Mouse (Mus musculus): ENCODE measurements around the gene Slc26a11. TPM values are rescaled to one million over a fixed set of nuclear protein-coding genes. Genes with fewer than 3 reads are reported as not detected.
A peak's percentile ranks its signal among the peaks of the same experiment; 100 is the strongest.

Slc26a11 gene
- polyA plus RNA-seq, 1 experiment from 2014 or later: 2.3 TPM

GRCm38 (mm10) chr11:119402501-119403160 is 47.3 kb downstream of the Slc26a11 start:
- 60% methylated on average over 11 of the region's 11 CpGs for WGBS (ENCODE audit: insufficient replicate concordance)
- Histone ChIP-seq H3K27ac (ENCODE audit: low read length) (no peak overlapping the region), H3K4me3 (ENCODE audit: low read depth, low read length) (no peak overlapping the region), H3K4me1 (ENCODE audit: control insufficient read depth, low read depth, low read length) (no peaks in the 10 kb centered on the region), H3K4me2 (ENCODE audit: low read depth, low read length) (no peak overlapping the region), H3K36me3 (ENCODE audit: control insufficient read depth, insufficient read depth) (no peaks in the 10 kb centered on the region), H3K27me3 (ENCODE audit: control insufficient read depth, insufficient read depth, low read depth, low read length) (no peaks in the 10 kb centered on the region), H3K9me3 (replicated peaks; ENCODE audit: control insufficient read depth, low read length) (peaks cover 2% of the 10 kb centered on the region), H3K9ac (ENCODE audit: low read depth, low read length) (no peak overlapping the region)
- no peak for ATAC-seq (ENCODE audit: low read depth)

DNA sequence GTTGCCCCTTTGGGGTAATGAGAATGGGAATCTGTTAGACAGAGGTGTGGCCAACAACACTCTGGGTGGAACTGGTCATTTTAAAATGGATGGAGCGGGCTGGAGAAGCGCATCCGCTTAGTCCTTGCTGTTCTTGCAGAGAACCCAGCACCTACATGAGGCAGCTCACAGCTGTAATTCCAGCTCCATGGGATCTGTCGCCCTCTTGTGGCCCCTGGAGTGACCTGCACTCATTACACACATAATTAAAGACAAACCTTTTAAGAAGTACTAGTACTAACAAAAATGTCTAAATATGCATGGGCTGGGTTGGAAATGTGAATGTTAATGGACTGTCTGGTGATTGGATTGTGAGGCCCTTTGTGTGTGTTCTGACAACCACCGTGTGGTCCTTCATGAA is 49.3 kb downstream of the Slc26a11 start:
- Histone ChIP-seq H3K36me3 (ENCODE audit: control insufficient read depth, insufficient read depth) (no peaks in the 10 kb centered on the region; the same call in 1 of the 2 replicates), H3K9ac (ENCODE audit: low read depth, low read length) (no peak overlapping the region), H3K27ac (ENCODE audit: low read length) (no peak overlapping the region), H3K27me3 (ENCODE audit: control insufficient read depth, insufficient read depth, low read depth, low read length) (no peaks in the 10 kb centered on the region), H3K4me2 (ENCODE audit: low read depth, low read length) (no peak overlapping the region), H3K9me3 (replicated peaks; ENCODE audit: control insufficient read depth, low read length) (peaks cover 2% of the 10 kb centered on the region), H3K4me3 (ENCODE audit: low read depth, low read length) (no peak overlapping the region), H3K4me1 (ENCODE audit: control insufficient read depth, low read depth, low read length) (no peaks in the 10 kb centered on the region)
- ATAC-seq (ENCODE audit: low read depth): 0 out of 2 replicates have a peak, but pooled peaks have one; percentile 16
- 61% methylated on average over 5 of the region's 5 CpGs for WGBS (ENCODE audit: insufficient replicate concordance)

DNA sequence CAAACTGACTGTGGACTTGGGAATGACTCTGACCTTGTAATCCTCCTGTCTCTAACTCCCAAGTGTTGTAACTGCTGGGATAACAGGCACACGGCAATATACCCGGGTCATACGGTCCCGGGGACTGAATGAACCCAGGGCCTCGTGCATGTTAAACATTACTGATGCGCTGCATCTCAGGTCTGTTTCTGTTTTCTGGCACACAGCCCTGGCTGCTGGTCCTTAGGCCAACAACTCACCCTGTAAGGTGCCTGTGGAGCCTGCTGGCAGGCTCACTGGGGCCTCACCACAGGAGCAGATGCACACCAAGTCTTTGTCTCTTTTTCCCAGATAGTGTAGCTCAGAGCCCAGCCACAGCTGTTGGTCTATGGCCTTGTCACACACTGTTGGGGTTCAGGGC is 52.0 kb downstream of the Slc26a11 start:
- Histone ChIP-seq H3K4me3 (ENCODE audit: low read depth, low read length) (no peak overlapping the region), H3K4me2 (ENCODE audit: low read depth, low read length) (no peak overlapping the region), H3K27me3 (ENCODE audit: control insufficient read depth, insufficient read depth, low read depth, low read length) (no peaks in the 10 kb centered on the region), H3K4me1 (ENCODE audit: control insufficient read depth, low read depth, low read length) (no peaks in the 10 kb centered on the region), H3K27ac (ENCODE audit: low read length) (no peak overlapping the region), H3K9me3 (replicated peaks; ENCODE audit: control insufficient read depth, low read length) (peaks cover 2% of the 10 kb centered on the region), H3K9ac (ENCODE audit: low read depth, low read length) (no peak overlapping the region), H3K36me3 (ENCODE audit: control insufficient read depth, insufficient read depth) (no peaks in the 10 kb centered on the region; the same call in 1 of the 2 replicates)
- 78% methylated on average over 6 of the region's 6 CpGs for WGBS (ENCODE audit: insufficient replicate concordance)
- ATAC-seq (ENCODE audit: low read depth): no peak

DNA sequence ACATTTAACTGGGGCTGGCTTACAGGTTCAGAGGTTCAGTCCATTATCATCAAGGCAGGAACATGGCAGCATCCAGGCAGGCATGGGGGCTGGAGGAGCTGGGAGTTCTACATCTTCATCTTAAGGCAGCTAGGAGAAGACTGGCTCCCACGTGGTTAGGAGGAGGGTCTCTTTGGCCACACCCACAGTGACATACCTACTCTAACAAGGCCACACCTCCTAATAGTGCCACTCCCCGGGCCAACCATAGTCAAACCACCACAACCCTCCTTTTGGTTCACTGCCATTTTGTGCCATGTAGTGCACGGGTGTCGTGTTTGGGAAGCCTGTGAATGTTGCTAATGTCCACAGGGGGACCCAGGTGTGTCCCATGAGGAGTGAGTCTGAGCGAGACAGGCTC is 52.6 kb downstream of the Slc26a11 start:
- peaks cover 2% of the 10 kb centered on the region for H3K9me3 ChIP-seq (replicated peaks; ENCODE audit: control insufficient read depth, low read length)
- no peak overlapping the region for H3K27ac ChIP-seq (ENCODE audit: low read length)
- H3K4me3 ChIP-seq (ENCODE audit: low read depth, low read length): no peak overlapping the region
- no peak overlapping the region for H3K4me2 ChIP-seq (ENCODE audit: low read depth, low read length)
- H3K9ac ChIP-seq (ENCODE audit: low read depth, low read length): no peak overlapping the region
- H3K27me3 ChIP-seq (ENCODE audit: control insufficient read depth, insufficient read depth, low read depth, low read length): no peaks in the 10 kb centered on the region
- no peak for ATAC-seq (ENCODE audit: low read depth)
- H3K36me3 ChIP-seq (ENCODE audit: control insufficient read depth, insufficient read depth): no peaks in the 10 kb centered on the region; the same call in 1 of the 2 replicates
- 48% methylated on average over 5 of the region's 5 CpGs for WGBS (ENCODE audit: insufficient replicate concordance)
- H3K4me1 ChIP-seq (ENCODE audit: control insufficient read depth, low read depth, low read length): no peaks in the 10 kb centered on the region

- Histone ChIP-seq H3K4me3 (ENCODE audit: low read depth, low read length) (no peak overlapping the region), H3K4me1 (ENCODE audit: control insufficient read depth, low read depth, low read length) (peaks cover 4% of the 10 kb centered on the region), H3K9ac (ENCODE audit: low read depth, low read length) (no peak overlapping the region), H3K4me2 (ENCODE audit: low read depth, low read length) (no peak overlapping the region), H3K9me3 (replicated peaks; ENCODE audit: control insufficient read depth, low read length) (no peaks in the 10 kb centered on the region), H3K36me3 (ENCODE audit: control insufficient read depth, insufficient read depth) (peaks cover 2% of the 10 kb centered on the region), H3K27ac (ENCODE audit: low read length) (no peak overlapping the region), H3K27me3 (ENCODE audit: control insufficient read depth, insufficient read depth, low read depth, low read length) (no peaks in the 10 kb centered on the region)
- no peak for ATAC-seq (ENCODE audit: low read depth)
- 32% methylated on average over 16 of the region's 16 CpGs for WGBS (ENCODE audit: insufficient replicate concordance)
Observed at GRCm38 (mm10) chr11:119419327-119420118, 64.2 kb downstream of the Slc26a11 start.

DNA sequence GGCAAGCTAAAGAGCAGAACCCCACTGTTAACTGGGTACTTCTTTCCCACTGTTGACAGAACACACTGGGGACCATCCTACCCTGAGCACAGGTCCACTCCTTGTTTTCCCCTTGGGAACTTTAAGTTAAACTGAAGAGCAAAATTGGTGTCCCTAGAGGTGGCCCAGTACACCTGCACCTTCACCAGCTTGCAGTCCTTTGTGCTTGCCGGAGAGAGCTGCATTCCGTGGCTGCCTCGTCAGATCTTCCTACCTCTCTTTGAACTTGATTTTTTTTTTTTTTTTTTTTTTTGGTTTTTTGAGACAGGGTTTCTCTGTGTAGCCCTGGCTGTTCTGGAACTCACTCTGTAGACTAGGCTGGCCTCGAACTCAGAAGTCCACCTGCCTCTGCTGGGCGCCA is 65.1 kb downstream of the Slc26a11 start:
- Histone ChIP-seq H3K4me2 (ENCODE audit: low read depth, low read length) (no peak overlapping the region), H3K36me3 (ENCODE audit: control insufficient read depth, insufficient read depth) (peaks cover 2% of the 10 kb centered on the region), H3K27me3 (ENCODE audit: control insufficient read depth, insufficient read depth, low read depth, low read length) (no peaks in the 10 kb centered on the region), H3K4me3 (ENCODE audit: low read depth, low read length) (no peak overlapping the region), H3K4me1 (ENCODE audit: control insufficient read depth, low read depth, low read length) (peaks cover 4% of the 10 kb centered on the region), H3K9ac (ENCODE audit: low read depth, low read length) (no peak overlapping the region), H3K9me3 (replicated peaks; ENCODE audit: control insufficient read depth, low read length) (no peaks in the 10 kb centered on the region), H3K27ac (ENCODE audit: low read length) (no peak overlapping the region)
- 74% methylated on average over 5 of the region's 5 CpGs for WGBS (ENCODE audit: insufficient replicate concordance)
- ATAC-seq (ENCODE audit: low read depth): no peak

- no peak overlapping the region for H3K9ac ChIP-seq (ENCODE audit: low read depth, low read length)
- peaks cover 12% of the 10 kb centered on the region; the same call in 1 of the 2 replicates for H3K36me3 ChIP-seq (ENCODE audit: control insufficient read depth, insufficient read depth)
- WGBS (ENCODE audit: insufficient replicate concordance): 59% methylated on average over 6 of the region's 6 CpGs
- no peak overlapping the region for H3K4me2 ChIP-seq (ENCODE audit: low read depth, low read length)
- H3K27ac ChIP-seq (ENCODE audit: low read length): no peak overlapping the region
- no peaks in the 10 kb centered on the region for H3K27me3 ChIP-seq (ENCODE audit: control insufficient read depth, insufficient read depth, low read depth, low read length)
- no peak overlapping the region for H3K4me3 ChIP-seq (ENCODE audit: low read depth, low read length)
- ATAC-seq (ENCODE audit: low read depth): no peak
- H3K4me1 ChIP-seq (ENCODE audit: control insufficient read depth, low read depth, low read length): peaks cover 25% of the 10 kb centered on the region
- no peaks in the 10 kb centered on the region for H3K9me3 ChIP-seq (replicated peaks; ENCODE audit: control insufficient read depth, low read length)
Observed at GRCm38 (mm10) chr11:119427431-119427830, 72.1 kb downstream of the Slc26a11 start.

- Histone ChIP-seq H3K4me1 (ENCODE audit: control insufficient read depth, low read depth, low read length) (peaks cover 30% of the 10 kb centered on the region), H3K27me3 (ENCODE audit: control insufficient read depth, insufficient read depth, low read depth, low read length) (no peaks in the 10 kb centered on the region), H3K9me3 (replicated peaks; ENCODE audit: control insufficient read depth, low read length) (no peaks in the 10 kb centered on the region), H3K4me2 (ENCODE audit: low read depth, low read length) (no peak overlapping the region), H3K9ac (ENCODE audit: low read depth, low read length) (no peak overlapping the region), H3K4me3 (ENCODE audit: low read depth, low read length) (no peak overlapping the region), H3K27ac (ENCODE audit: low read length) (0 out of 2 replicates have a peak overlapping the region, but pooled peaks have one; percentile 7), H3K36me3 (ENCODE audit: control insufficient read depth, insufficient read depth) (peaks cover 12% of the 10 kb centered on the region; the same call in 1 of the 2 replicates)
- 74% methylated on average over 5 of the region's 5 CpGs for WGBS (ENCODE audit: insufficient replicate concordance)
- ATAC-seq (ENCODE audit: low read depth): no peak
Observed at GRCm38 (mm10) chr11:119427986-119428385, 72.6 kb downstream of the Slc26a11 start.

DNA sequence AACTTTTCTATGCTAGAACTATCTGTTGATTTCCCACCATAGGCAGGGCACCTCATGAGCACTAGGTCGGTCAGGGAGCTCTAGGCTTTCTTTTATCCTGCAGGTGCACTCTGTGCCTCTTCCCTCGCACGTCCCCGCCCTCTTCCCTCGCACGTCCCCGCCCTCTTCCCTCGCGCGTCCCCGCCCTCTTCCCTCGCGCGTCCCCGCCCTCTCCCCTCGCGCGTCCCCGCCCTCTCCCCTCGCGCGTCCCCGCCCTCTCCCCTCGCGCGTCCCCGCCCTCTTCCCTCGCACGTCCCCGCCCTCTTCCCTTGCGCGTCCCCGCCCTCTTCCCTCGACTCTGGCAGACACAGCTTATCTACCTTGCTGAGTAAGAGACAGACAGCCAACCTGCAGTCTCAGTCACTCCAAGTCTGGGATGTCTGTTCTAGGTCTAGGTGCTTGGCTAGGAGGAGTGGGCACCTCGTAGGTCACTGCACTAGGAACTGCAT is 73.3 kb downstream of the Slc26a11 start:
- Histone ChIP-seq H3K36me3 (ENCODE audit: control insufficient read depth, insufficient read depth) (peaks cover 14% of the 10 kb centered on the region), H3K4me1 (ENCODE audit: control insufficient read depth, low read depth, low read length) (peaks cover 33% of the 10 kb centered on the region), H3K27ac (ENCODE audit: low read length) (peak overlapping the region; percentile 79), H3K27me3 (ENCODE audit: control insufficient read depth, insufficient read depth, low read depth, low read length) (no peaks in the 10 kb centered on the region), H3K4me3 (ENCODE audit: low read depth, low read length) (peak overlapping the region; percentile 28; the same call in 1 of the 2 replicates), H3K9me3 (replicated peaks; ENCODE audit: control insufficient read depth, low read length) (no peaks in the 10 kb centered on the region), H3K4me2 (ENCODE audit: low read depth, low read length) (peak overlapping the region; percentile 45), H3K9ac (ENCODE audit: low read depth, low read length) (no peak overlapping the region)
- WGBS (ENCODE audit: insufficient replicate concordance): under 1% methylated on average over 34 of the region's 35 CpGs
- peak; percentile 83 for ATAC-seq (ENCODE audit: low read depth)
